8 mouse cellular contexts compared by ENCODE assay signal in genomic region chr6:13838677-13839344, GRCm38 (mm10). TPM values are rescaled to one million over a fixed set of nuclear protein-coding genes. Genes with fewer than 3 reads are reported as not detected.
DNase-seq lines count a peak whose midpoint lies in the region; ATAC-seq and TF ChIP-seq lines count a peak whose summit lies in the region.

No protein-coding gene starts in this region.

- intact Hi-C loops in heart, postnatal 10 days (cut with DNase I), result no loop called here

- WGBS in forebrain, embryonic 14.5 days, result under 1% methylated on average over 41 of the region's 41 CpGs
- WGBS in liver, embryonic 16.5 days (ENCODE audit: insufficient replicate concordance), result under 1% methylated on average over 41 of the region's 41 CpGs
- WGBS in neural tube, embryonic 11.5 days, result under 1% methylated on average over 41 of the region's 41 CpGs
- whole genome bisulfite sequencing in stomach, postnatal 0 days, result under 1% methylated on average over 37 of the region's 41 CpGs

- H3K27ac ChIP-seq in brown adipose tissue, adult 24 weeks (replicated peaks; ENCODE audit: low read depth, low read length), result no peak overlapping the region
- H3K27ac ChIP-seq in forebrain, embryonic 14.5 days (ENCODE audit: low read depth, low read length), result peak overlapping the region; percentile 99
- H3K27ac ChIP-seq in liver, embryonic 16.5 days (ENCODE audit: low read length), result no peak overlapping the region
- H3K27ac ChIP-seq in neural tube, embryonic 11.5 days (ENCODE audit: low read depth, low read length), result peak overlapping the region; percentile 89
- H3K27ac ChIP-seq in stomach, postnatal 0 days (replicated peaks), result peak overlapping the region; percentile 76

- H3K4me2 ChIP-seq in forebrain, embryonic 14.5 days (ENCODE audit: low read length), result peak overlapping the region; percentile 77
- peak overlapping the region; percentile 74 for H3K4me2 ChIP-seq in liver, embryonic 16.5 days (ENCODE audit: low read depth, low read length)
- H3K4me2 ChIP-seq in neural tube, embryonic 11.5 days (ENCODE audit: low read depth), result peak overlapping the region; percentile 72
- H3K4me2 ChIP-seq in stomach, postnatal 0 days (replicated peaks; ENCODE audit: low read depth), result peak overlapping the region; percentile 92

- H3K4me3 ChIP-seq in brown adipose tissue, adult 24 weeks (ENCODE audit: insufficient read depth, low read depth, low read length), result peak overlapping the region; percentile 56
- H3K4me3 ChIP-seq in forebrain, embryonic 14.5 days (ENCODE audit: low read depth, low read length), result peak overlapping the region; percentile 65
- H3K4me3 ChIP-seq in liver, embryonic 16.5 days (ENCODE audit: low read depth, low read length), result peak overlapping the region; percentile 55
- H3K4me3 ChIP-seq in neural tube, embryonic 11.5 days (ENCODE audit: low read depth, low read length), result peak overlapping the region; percentile 54
- H3K4me3 ChIP-seq in stomach, postnatal 0 days (ENCODE audit: low read depth, low read length), result peak overlapping the region; percentile 68

- no peaks in the 10 kb centered on the region for H3K36me3 ChIP-seq in forebrain, embryonic 14.5 days (ENCODE audit: control insufficient read depth, insufficient read depth, low read length)
- H3K36me3 ChIP-seq in liver, embryonic 16.5 days (ENCODE audit: control insufficient read depth, insufficient read depth), result no peaks in the 10 kb centered on the region
- H3K36me3 ChIP-seq in neural tube, embryonic 11.5 days (ENCODE audit: control insufficient read depth, insufficient read depth, low read length), result no peaks in the 10 kb centered on the region
- H3K36me3 ChIP-seq in stomach, postnatal 0 days (ENCODE audit: control insufficient read depth, insufficient read depth, low read length), result no peaks in the 10 kb centered on the region

- no peak for TF ChIP-seq EP300 in stomach, postnatal 0 days (optimal IDR thresholded peaks at IDR 0.05)

- H3K9ac ChIP-seq in forebrain, embryonic 14.5 days (ENCODE audit: low read length), result peak overlapping the region; percentile 97
- H3K9ac ChIP-seq in liver, embryonic 16.5 days (ENCODE audit: low read depth, low read length), result peak overlapping the region; percentile 37; the same call in 1 of the 2 replicates
- H3K9ac ChIP-seq in neural tube, embryonic 11.5 days (ENCODE audit: low read length), result peak overlapping the region; percentile 79
- peak overlapping the region; percentile 82 for H3K9ac ChIP-seq in stomach, postnatal 0 days (ENCODE audit: low read length)

- TF ChIP-seq CTCF in stomach, postnatal 0 days (IDR thresholded peaks at IDR 0.05; ENCODE audit: low read depth), result no peak

- H3K27me3 ChIP-seq in forebrain, embryonic 14.5 days (replicated peaks; ENCODE audit: control insufficient read depth, insufficient read depth, low read length), result no peaks in the 10 kb centered on the region
- peaks cover 22% of the 10 kb centered on the region for H3K27me3 ChIP-seq in liver, embryonic 16.5 days (ENCODE audit: control insufficient read depth, insufficient read depth, low read depth, low read length)
- no peaks in the 10 kb centered on the region for H3K27me3 ChIP-seq in neural tube, embryonic 11.5 days (ENCODE audit: control insufficient read depth, insufficient read depth, low read length)
- H3K27me3 ChIP-seq in stomach, postnatal 0 days (ENCODE audit: control insufficient read depth, insufficient read depth, low read length), result no peaks in the 10 kb centered on the region

- DNase-seq in CD4-positive, CD25-positive, alpha-beta regulatory T cell, adult 2 months (ENCODE audit: low read depth, low spot score), result peak; percentile 55
- DNase-seq in forebrain, embryonic 14.5 days (ENCODE audit: low spot score), result peak; percentile 58
- peak; percentile 72 to 73 for DNase-seq in heart, postnatal 10 days
- DNase-seq in layer of hippocampus, adult 11-12 months (ENCODE audit: low spot score), result peak; percentile 76
- peak; percentile 90 for DNase-seq in neural tube, embryonic 11.5 days (ENCODE audit: low spot score)
- DNase-seq in stomach, postnatal 0 days (ENCODE audit: low spot score), result peak; percentile 70

- no peaks in the 10 kb centered on the region; the same call in 1 of the 2 replicates for H3K4me1 ChIP-seq in brown adipose tissue, adult 24 weeks (ENCODE audit: control insufficient read depth, insufficient read depth, insufficient read length, low read length)
- H3K4me1 ChIP-seq in forebrain, embryonic 14.5 days (ENCODE audit: control insufficient read depth, insufficient read depth, low read length), result peaks cover 7% of the 10 kb centered on the region; the same call in 1 of the 2 replicates
- H3K4me1 ChIP-seq in liver, embryonic 16.5 days (ENCODE audit: control insufficient read depth, low read depth, low read length), result no peaks in the 10 kb centered on the region; the same call in 1 of the 2 replicates
- no peaks in the 10 kb centered on the region for H3K4me1 ChIP-seq in neural tube, embryonic 11.5 days (ENCODE audit: control insufficient read depth, insufficient read depth, low read length)
- no peaks in the 10 kb centered on the region for H3K4me1 ChIP-seq in stomach, postnatal 0 days (replicated peaks; ENCODE audit: control insufficient read depth, insufficient read depth)

- no peaks in the 10 kb centered on the region for H3K9me3 ChIP-seq in forebrain, embryonic 14.5 days (replicated peaks; ENCODE audit: control insufficient read depth, low read length)
- H3K9me3 ChIP-seq in liver, embryonic 16.5 days (replicated peaks; ENCODE audit: control insufficient read depth, low read length), result no peaks in the 10 kb centered on the region
- H3K9me3 ChIP-seq in neural tube, embryonic 11.5 days (ENCODE audit: control insufficient read depth, low read length), result no peaks in the 10 kb centered on the region
- no peaks in the 10 kb centered on the region for H3K9me3 ChIP-seq in stomach, postnatal 0 days (ENCODE audit: control insufficient read depth, low read length)

- ATAC-seq in forebrain, embryonic 14.5 days, result peak; percentile 92
- peak; percentile 35; the same call in 1 of the 2 replicates for ATAC-seq in liver, embryonic 16.5 days (ENCODE audit: low read depth)
- ATAC-seq in neural tube, embryonic 11.5 days (ENCODE audit: insufficient read depth, low FRiP score, low TSS enrichment), result peak; percentile 91
- ATAC-seq in stomach, postnatal 0 days (ENCODE audit: low FRiP score, low TSS enrichment), result peak; percentile 78; the same call in 1 of the 2 replicates

RNA-seq across cellular contexts. Expression of gene Gpr85, which starts 0.9 kb away (rescaled TPM):
- not detected in 2 replicates for polyA plus RNA-seq in brown adipose tissue, adult 24 weeks (2012; ENCODE audit: insufficient read depth, insufficient read length, missing spikeins)
- polyA plus RNA-seq in forebrain, embryonic 14.5 days (2014; fragmentation: Nextera tagmentation; extraction: Ambion mirVana), result 113 and 142 TPM in 2 replicates
- total RNA-seq in heart, postnatal 10 days (2021), result under 1 TPM; 0.40 to 0.45 TPM
- 0.20 and 0.21 TPM in 2 replicates for polyA plus RNA-seq in liver, embryonic 16.5 days (2015; fragmentation: Nextera tagmentation; extraction: Ambion mirVana)
- 24.8 and 25.1 TPM in 2 replicates for polyA plus RNA-seq in neural tube, embryonic 11.5 days (2014; fragmentation: Nextera tagmentation; extraction: Ambion mirVana)
- 2.0 and 2.5 TPM in 2 replicates for polyA plus RNA-seq in stomach, postnatal 0 days (2015; fragmentation: Nextera tagmentation; extraction: Ambion mirVana)

RNA-seq across cellular contexts. Expression of gene 2610001J05Rik, which starts 32.5 kb away (rescaled TPM):
- polyA plus RNA-seq in brown adipose tissue, adult 24 weeks (2012; ENCODE audit: insufficient read depth, insufficient read length, missing spikeins), result 56.6 and 73.6 TPM in 2 replicates
- polyA plus RNA-seq in forebrain, embryonic 14.5 days (2014; fragmentation: Nextera tagmentation; extraction: Ambion mirVana), result 73.0 and 76.9 TPM in 2 replicates
- 10 to 100 TPM; 47.5 to 51.9 TPM for total RNA-seq in heart, postnatal 10 days (2021)
- polyA plus RNA-seq in liver, embryonic 16.5 days (2015; fragmentation: Nextera tagmentation; extraction: Ambion mirVana), result 33.5 and 37.7 TPM in 2 replicates
- polyA plus RNA-seq in neural tube, embryonic 11.5 days (2014; fragmentation: Nextera tagmentation; extraction: Ambion mirVana), result 72.3 and 79.0 TPM in 2 replicates
- 112 and 113 TPM in 2 replicates for polyA plus RNA-seq in stomach, postnatal 0 days (2015; fragmentation: Nextera tagmentation; extraction: Ambion mirVana)

Comparison
In these comparisons a context has a peak if more than half of its experiments do, and no peak if none do; other contexts are left out.
1. H3K27ac ChIP-seq: peak in forebrain, embryonic 14.5 days (single experiment), neural tube, embryonic 11.5 days (single experiment) and stomach, postnatal 0 days (single experiment); none in brown adipose tissue, adult 24 weeks (single experiment) and liver, embryonic 16.5 days (single experiment).
2. ATAC-seq: peak in every context shown above with its lines; median percentile 92 in forebrain, embryonic 14.5 days; 91 in neural tube, embryonic 11.5 days; 78 in stomach, postnatal 0 days; 35 in liver, embryonic 16.5 days.
3. H3K9ac ChIP-seq: peak in every context shown above with its lines; median percentile 97 in forebrain, embryonic 14.5 days; 82 in stomach, postnatal 0 days; 79 in neural tube, embryonic 11.5 days; 37 in liver, embryonic 16.5 days.
4. Peak in every context shown above with its lines, with median percentiles within 50 percentile points of each other: DNase-seq, H3K4me3 ChIP-seq and H3K4me2 ChIP-seq.